Mouse (Mus musculus) olfactory bulb, adult 2 months (tissue): Measurements from ENCODE around the gene Abhd14a.

Experiments
- CTCF ChIP-seq: fragments of 200-500 bp; IDR thresholded peaks from 2 replicates; pipeline ENCODE4 v1.5.1; 2012; ENCODE audit warnings: low read depth, mild to moderate bottlenecking, low read length, moderate library complexity; ENCODE audit not compliant: insufficient read depth
- POLR2A ChIP-seq: fragments of 200-500 bp; IDR thresholded peaks from 2 replicates; pipeline ENCODE4 v1.6.1; 2012; ENCODE audit warnings: mild to moderate bottlenecking, low read depth, low read length, moderate library complexity; ENCODE audit not compliant: insufficient read depth

- TF ChIP-seq POLR2A (no peak), CTCF (no peak)
These were observed 10.9 kb downstream of the Abhd14a start for GRCm38 (mm10) chr9:106436566-106436965.
